Mouse (Mus musculus) megakaryocyte, embryonic 14.5 days (primary cell): ENCODE results near the gene Maml3.

Experiments
- FLI1 ChIP-seq: IDR thresholded peaks from 2 replicates; pipeline ENCODE4 v1.6.1; 2012; ENCODE audit warnings: low read length, inconsistent platforms, mixed read lengths
- GATA1 ChIP-seq: IDR thresholded peaks from 3 replicates; pipeline ENCODE4 v1.6.1; 2012; ENCODE audit warnings: mixed read lengths, low read length, inconsistent platforms, borderline replicate concordance

- TF ChIP-seq FLI1 (no peak), GATA1 (no peak)
These were observed 271.9 kb downstream of the Maml3 start for GRCm38 (mm10) chr3:51832985-51833384.
